Mouse (Mus musculus) liver, embryonic 14.5 days (tissue): Measurements from ENCODE around the gene Adam19. TPM values are rescaled to one million over a fixed set of nuclear protein-coding genes. Genes with fewer than 3 reads are reported as not detected.

ENCODE experiments used
- ATAC-seq: fragments of 200-750 bp; cut with Nextera tagmentation; 2 replicates; pipeline ENCODE4 v1.8.0; 2017; ENCODE audit warnings: moderate number of reproducible peaks, mild to moderate bottlenecking, moderate library complexity; ENCODE audit not compliant: insufficient read depth
- DNase-seq, 3 experiments: peaks; one replicate each; pipeline ENCODE4 v3.0.0-alpha.2; 2012 to 2013; ENCODE audit warnings: low read depth in 3 of 3, low spot score in 3 of 3
- H3K27ac ChIP-seq: fragments of 300-500 bp; sonication (generic); 2 replicates; pipeline ENCODE4 v1.5.1; 2014; ENCODE audit warnings: moderate library complexity, mild to moderate bottlenecking, control low read depth, inconsistent platforms
- H3K27me3 ChIP-seq: fragments of 300-500 bp; sonication (generic); 2 replicates; pipeline ENCODE4 v1.6.1; 2014; ENCODE audit warnings: mild to moderate bottlenecking, low read length, moderate library complexity; ENCODE audit not compliant: control insufficient read depth, insufficient read depth
- H3K36me3 ChIP-seq: fragments of 300-500 bp; sonication (generic); replicated peaks from 2 replicates; pipeline ENCODE4 v1.6.1; 2014; ENCODE audit warnings: low read depth; ENCODE audit not compliant: control insufficient read depth, insufficient read depth
- H3K4me1 ChIP-seq, 2 experiments: fragments of 200-500 bp in 1 of 2; fragments of 300-500 bp in 1 of 2; sonication (generic) in 1 of 2; replicated peaks; 2 replicates each; pipeline ENCODE4 v1.6.1; 2012 to 2014; ENCODE audit warnings: antibody characterized with exemption in 1 of 2, inconsistent platforms in 1 of 2, low read length in 1 of 2; ENCODE audit not compliant: control insufficient read depth in 2 of 2, insufficient read depth in 2 of 2
- H3K4me2 ChIP-seq: fragments of 300-500 bp; sonication (generic); 2 replicates; pipeline ENCODE4 v1.6.1; 2014; ENCODE audit warnings: low read depth, mild to moderate bottlenecking, control low read depth, moderate library complexity
- H3K4me3 ChIP-seq, 2 experiments: fragments of 200-500 bp in 1 of 2; fragments of 300-500 bp in 1 of 2; sonication (generic) in 1 of 2; 2 replicates each; pipeline ENCODE4 v1.5.1; 2012 to 2014; ENCODE audit warnings: low read depth in 2 of 2, low read length in 2 of 2, mild to moderate bottlenecking in 2 of 2, control low read depth in 1 of 2, inconsistent platforms in 1 of 2, moderate library complexity in 1 of 2; ENCODE audit not compliant: insufficient read depth in 1 of 2
- H3K9ac ChIP-seq: fragments of 300-500 bp; sonication (generic); replicated peaks from 2 replicates; pipeline ENCODE4 v1.6.1; 2014; ENCODE audit warnings: mild to moderate bottlenecking, control low read depth, moderate library complexity
- H3K9me3 ChIP-seq: fragments of 300-500 bp; sonication (generic); 2 replicates; pipeline ENCODE4 v1.6.1; 2016; ENCODE audit warnings: low read length, mixed read lengths; ENCODE audit not compliant: control insufficient read depth
- CTCF ChIP-seq: IDR thresholded peaks from 2 replicates; pipeline ENCODE4 v1.5.1; 2016; ENCODE audit warnings: antibody characterized with exemption, low read depth, control low read depth
- EP300 ChIP-seq: IDR thresholded peaks from 2 replicates; pipeline ENCODE4 v1.6.1; 2016; ENCODE audit warnings: antibody characterized with exemption, low read depth
- WGBS: fragments of 180-500 bp; shearing (Covaris S2); extraction: QIAGEN DNeasy Blood & Tissue Kit; methylation state at CpG from one replicate; pipeline ENCODE4 v1.1.7; 2014; ENCODE audit not compliant: insufficient replicate concordance; 5-methylcytosine and 5-hydroxymethylcytosine counted together
- polyA plus RNA-seq, 2 experiments: library from polyadenylated mRNA; depleted of rRNA in 1 of 2; stranded (reverse) in 1 of 2; unstranded in 1 of 2; fragments of >200 nt; fragmentation: Nextera tagmentation in 1 of 2; extraction: Ambion mirVana in 1 of 2; gene quantifications; 2 replicates each; pipeline versions ENCODE4 v1.2.1 to v1.2.3; 2012 to 2014

The Adam19 gene
- polyA plus RNA-seq, 2 experiments, result 0.60 to 1.2 TPM

DNA sequence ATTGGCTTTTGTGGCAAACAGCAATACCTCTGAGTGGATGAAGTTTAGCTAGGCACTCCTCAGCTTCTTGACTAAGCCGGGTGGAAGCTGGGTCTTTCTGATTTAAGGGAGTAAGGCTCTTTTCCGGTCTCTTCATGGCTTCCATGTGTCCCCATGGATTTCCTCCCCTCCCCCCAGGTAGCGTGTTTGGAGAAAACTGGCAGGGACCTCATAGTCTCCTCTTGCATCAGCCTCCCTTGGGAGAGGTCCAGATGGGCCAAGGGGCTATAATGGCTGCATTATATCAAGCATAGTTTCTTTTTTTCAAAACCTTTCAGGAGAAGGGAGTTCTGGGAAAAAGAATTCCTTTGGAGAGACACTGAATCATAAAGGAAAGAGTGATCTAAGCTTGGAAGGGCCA is 28.8 kb downstream of the Adam19 start:
- H3K9me3 ChIP-seq, result no peaks in the 10 kb centered on the region
- peaks cover 15 to 31% of the 10 kb centered on the region in 2 experiments for H3K4me1 ChIP-seq
- H3K4me3 ChIP-seq, result no peak overlapping the region
- no peak for DNase-seq
- no peak for ATAC-seq
- H3K9ac ChIP-seq, result no peak overlapping the region
- no peak overlapping the region for H3K27ac ChIP-seq
- no peaks in the 10 kb centered on the region for H3K27me3 ChIP-seq
- no peak overlapping the region for H3K4me2 ChIP-seq
- 66% methylated on average over 3 of the region's 3 CpGs for WGBS
- H3K36me3 ChIP-seq, result no peaks in the 10 kb centered on the region
- TF ChIP-seq CTCF (no peak), EP300 (no peak)

DNA sequence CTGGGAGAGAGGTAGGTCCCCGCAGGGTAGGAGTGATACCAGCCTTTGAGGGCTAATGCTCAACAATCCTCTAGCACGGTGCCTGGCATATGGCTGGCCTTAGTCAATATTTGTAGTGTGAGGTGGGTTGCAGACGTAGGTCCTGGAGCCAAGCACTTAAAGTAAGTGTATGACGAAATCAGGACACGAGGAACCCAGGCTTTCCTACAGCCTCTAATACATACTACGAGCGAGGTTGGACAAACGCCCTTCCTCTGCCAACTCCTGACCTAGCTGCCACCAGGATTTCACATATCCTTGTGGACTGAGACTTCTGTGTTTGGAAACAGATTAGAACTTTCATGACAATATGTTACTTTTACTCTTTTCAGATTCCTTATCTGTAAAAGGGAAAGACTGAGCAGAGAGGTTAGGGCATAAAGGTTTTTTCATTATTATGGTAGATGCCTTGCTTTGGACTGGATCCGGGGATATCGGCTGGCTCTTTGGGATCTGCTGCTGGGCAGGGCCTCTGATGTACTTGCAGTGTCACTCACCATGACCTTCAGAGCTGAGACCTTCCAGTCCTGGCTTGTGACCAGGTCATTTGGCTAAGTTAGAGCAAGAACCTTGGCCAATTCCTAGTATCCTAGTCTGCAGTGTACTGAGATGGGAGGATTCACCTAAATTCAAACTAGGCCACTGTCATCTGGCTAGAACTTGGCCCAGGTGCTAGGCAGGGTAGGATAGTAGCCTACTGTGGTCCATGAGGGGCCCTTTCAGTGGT is 29.8 kb downstream of the Adam19 start:
- H3K9ac ChIP-seq, result no peak overlapping the region
- WGBS, result 77% methylated on average over 10 of the region's 10 CpGs

DNA sequence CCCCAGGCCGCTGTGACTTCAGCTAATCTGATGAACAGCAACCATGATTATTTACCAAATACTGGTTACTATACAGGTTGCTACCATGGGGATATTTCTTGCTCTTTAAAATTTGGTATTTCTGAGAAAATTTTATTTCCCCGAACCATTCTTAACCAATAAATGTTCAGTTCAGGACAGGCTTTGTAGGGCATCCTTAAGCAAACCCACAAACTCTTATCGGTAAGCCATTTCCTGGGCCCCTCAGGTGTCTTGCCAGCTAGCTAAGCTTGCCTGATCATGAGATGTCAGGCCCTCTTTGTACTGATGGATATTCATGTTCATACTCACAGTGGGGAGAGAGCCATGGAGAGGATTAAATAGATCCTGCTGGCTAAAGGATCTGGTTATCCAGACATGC is 30.7 kb downstream of the Adam19 start:
- DNase-seq, result no peak
- 46% methylated on average over 3 of the region's 3 CpGs for WGBS
- Histone ChIP-seq H3K9me3 (no peaks in the 10 kb centered on the region), H3K27ac (no peak overlapping the region), H3K27me3 (no peaks in the 10 kb centered on the region), H3K4me1 (peaks cover 33 to 50% of the 10 kb centered on the region in 2 experiments), H3K4me3 (no peak overlapping the region), H3K4me2 (no peak overlapping the region), H3K36me3 (no peaks in the 10 kb centered on the region), H3K9ac (no peak overlapping the region)
- no peak for ATAC-seq
- TF ChIP-seq EP300 (no peak), CTCF (no peak)

More for the DNA sequence above, 29.8 kb downstream of the Adam19 start:
- Histone ChIP-seq H3K36me3 (no peaks in the 10 kb centered on the region), H3K4me1 (peaks cover 25 to 41% of the 10 kb centered on the region in 2 experiments), H3K27ac (no peak overlapping the region), H3K4me3 (no peak overlapping the region), H3K4me2 (no peak overlapping the region), H3K9me3 (no peaks in the 10 kb centered on the region), H3K27me3 (no peaks in the 10 kb centered on the region)
- no peak for TF ChIP-seq EP300
- TF ChIP-seq CTCF, result no peak
- no peak for ATAC-seq
- DNase-seq, result no peak

DNA sequence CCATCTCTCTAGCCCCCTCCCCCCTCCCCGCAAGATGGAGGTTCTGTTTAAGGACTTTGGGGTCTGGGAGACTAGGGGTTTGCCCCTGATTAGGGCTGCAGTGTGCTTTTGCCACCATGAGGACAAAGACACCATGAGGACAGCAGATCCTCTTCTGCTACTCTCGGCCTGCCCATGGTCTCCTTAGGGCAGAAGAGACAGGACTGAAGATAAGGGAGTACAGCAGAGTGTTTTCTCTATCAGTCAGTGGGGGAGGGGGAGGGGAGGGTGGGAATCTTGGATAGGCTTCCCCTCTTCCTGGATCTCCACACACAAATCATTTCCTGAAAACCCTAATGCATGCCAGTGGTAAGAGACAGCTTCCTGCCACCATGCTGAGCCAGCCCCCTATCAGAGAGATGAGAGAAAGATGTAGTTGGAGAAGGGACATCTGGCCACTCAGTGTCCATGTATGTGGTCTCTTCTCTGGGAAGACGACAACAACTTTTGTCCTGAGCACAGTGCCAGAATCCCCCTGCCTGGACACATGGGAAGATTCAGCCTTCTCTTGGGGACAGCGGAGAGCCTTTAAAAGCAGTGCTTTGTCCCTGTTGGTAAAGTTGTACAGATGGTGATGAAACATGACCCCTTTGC is 33.4 kb downstream of the Adam19 start:
- Histone ChIP-seq H3K36me3 (no peaks in the 10 kb centered on the region), H3K9me3 (no peaks in the 10 kb centered on the region), H3K4me3 (no peak overlapping the region), H3K9ac (peak overlapping the region; percentile 16), H3K4me2 (no peak overlapping the region), H3K27me3 (no peaks in the 10 kb centered on the region), H3K27ac (peak overlapping the region; percentile 10; the same call in 1 of the 2 replicates), H3K4me1 (peaks cover 34 to 48% of the 10 kb centered on the region in 2 experiments)
- 51% methylated on average over 4 of the region's 4 CpGs for WGBS
- DNase-seq (no peak), ATAC-seq (no peak)
- TF ChIP-seq CTCF (no peak), EP300 (no peak)

DNA sequence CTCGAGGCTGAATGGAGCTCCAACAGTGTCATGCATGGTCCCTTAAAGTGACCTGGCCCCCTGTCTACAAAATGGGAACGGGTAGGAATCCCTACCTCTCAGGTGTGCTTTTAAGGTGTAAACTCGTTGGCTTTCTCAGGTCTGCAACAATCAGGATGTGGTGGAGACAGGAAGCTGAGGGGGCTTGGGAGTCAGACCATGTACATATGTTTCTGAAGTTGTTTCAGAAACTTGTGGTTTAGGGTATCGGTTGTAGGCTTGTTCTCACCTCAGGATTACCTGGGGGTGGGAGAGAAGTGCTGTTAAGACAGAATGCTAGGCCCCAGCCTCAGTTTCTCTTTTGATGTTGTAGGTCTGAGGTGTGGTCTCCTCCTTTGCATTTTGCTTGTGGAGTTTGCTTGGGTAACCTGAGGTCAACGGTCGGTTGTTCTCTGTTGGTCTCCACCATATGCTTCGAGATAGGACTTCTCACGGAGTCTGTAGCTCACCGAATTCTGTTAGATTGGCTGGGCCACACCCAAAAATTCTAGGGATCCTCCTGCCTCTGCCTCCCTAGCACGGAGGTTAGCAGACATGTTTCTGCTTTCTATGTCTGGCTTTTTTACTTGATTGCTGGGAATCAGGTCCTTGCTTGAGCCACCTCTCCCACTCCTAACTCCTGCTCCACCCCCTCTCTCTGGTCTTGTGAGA is 34.4 kb downstream of the Adam19 start:
- Histone ChIP-seq H3K9ac (peak overlapping the region; percentile 44; the same call in 1 of the 2 replicates), H3K4me3 (no peak overlapping the region), H3K27me3 (no peaks in the 10 kb centered on the region), H3K4me2 (peak overlapping the region; percentile 40), H3K36me3 (no peaks in the 10 kb centered on the region), H3K9me3 (no peaks in the 10 kb centered on the region), H3K27ac (peak overlapping the region; percentile 73), H3K4me1 (peaks cover 32 to 41% of the 10 kb centered on the region in 2 experiments)
- ATAC-seq (peak; percentile 75), DNase-seq (peak; percentile 37 to 41 (median 40))
- TF ChIP-seq CTCF (no peak), EP300 (no peak)
- WGBS, result 30% methylated on average over 10 of the region's 10 CpGs
